Mouse (Mus musculus) neutrophil, adult 83 days (primary cell): ENCODE measurements around the gene Svs3a. TPM values are rescaled to one million over a fixed set of nuclear protein-coding genes. Genes with fewer than 3 reads are reported as not detected.

Experiments
- total RNA-seq, 2 experiments: library from RNA; stranded (reverse); gene quantifications; one replicate each; pipeline ENCODE4 v1.2.4; 2023

Svs3a gene
- not detected for total RNA-seq

DNA sequence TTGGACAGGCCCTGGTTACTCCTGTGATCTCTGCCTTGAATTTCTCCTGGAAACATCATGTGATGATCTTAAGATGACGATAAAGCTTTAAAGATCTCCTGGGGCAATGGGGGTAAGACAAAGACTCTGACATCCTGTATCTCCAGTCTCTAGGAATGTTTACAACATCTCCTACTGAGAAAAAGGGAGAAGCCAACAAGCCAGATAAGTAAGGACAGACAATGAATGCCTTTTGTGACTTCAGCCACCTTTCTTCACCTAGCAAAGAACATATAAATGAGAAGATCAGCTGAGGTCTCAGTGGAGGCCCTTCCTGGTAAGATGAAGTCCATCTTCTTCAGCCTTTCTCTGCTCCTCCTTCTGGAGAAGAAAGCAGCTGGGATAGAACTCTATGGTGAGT is at the start of gene Svs3a:
Svs3a (plus strand) TSS at position 301 of the 400 bp plus-strand sequence.

DNA sequence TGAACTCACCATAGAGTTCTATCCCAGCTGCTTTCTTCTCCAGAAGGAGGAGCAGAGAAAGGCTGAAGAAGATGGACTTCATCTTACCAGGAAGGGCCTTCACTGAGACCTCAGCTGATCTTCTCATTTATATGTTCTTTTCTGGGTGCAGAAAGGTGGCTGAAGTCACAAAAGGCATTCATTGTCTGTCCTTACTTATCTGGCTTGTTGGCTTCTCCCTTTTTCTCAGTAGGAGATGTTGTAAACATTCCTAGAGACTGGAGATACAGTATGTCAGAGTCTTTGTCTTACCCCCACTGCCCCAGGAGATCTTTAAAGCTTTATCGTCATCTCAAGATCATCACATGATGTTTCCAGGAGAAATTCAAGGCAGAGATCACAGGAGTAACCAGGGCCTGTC is 32.5 kb upstream of the Svs3a start, which contains the start of gene Svs3b:
Svs3b (minus strand) TSS at position 101 of the 400 bp plus-strand sequence.

DNA sequence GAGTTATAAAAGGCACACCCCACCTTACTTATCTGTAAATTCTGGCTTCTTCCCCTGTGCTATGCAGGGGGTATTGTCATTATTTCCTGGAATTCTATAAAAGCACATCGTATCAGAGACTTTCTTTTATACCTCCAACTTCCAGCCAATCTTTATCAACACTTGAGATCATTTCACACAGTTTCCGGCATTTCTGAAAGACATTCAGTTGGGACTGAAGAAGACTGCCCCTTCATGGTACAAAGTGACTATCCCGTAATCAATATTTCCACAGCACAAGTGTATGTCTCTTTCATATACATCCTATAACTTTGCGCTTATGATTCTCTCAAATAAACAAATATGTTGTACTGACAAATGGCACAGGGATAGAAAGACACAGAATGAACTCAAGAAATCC is 10.7 kb upstream of the Svs3a start, which contains the start of gene Svs4:
Svs4 (minus strand) TSS at position 101 of the 400 bp plus-strand sequence.

DNA sequence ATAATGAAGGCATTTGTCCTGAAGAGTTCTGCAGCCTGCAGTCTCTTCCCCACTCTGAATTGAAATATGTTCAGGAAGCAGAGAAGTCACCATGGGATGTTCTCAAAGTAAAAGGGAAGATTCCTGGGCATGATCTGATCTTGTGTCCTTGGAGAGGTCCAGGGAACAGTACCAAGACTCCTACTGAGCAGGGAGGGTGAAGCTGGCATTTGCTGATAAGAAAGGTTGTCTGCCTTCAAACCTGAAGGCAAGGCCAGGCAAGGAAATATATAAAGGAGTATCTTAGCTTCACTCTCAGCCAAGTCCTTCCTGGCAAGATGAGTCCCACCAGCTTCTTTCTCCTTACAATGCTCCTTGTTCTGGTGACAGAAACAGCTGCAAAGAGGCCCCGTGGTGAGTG is 27.4 kb downstream of the Svs3a start, which contains the start of gene Svs6:
Svs6 (plus strand) TSS at position 301 of the 400 bp plus-strand sequence.

DNA sequence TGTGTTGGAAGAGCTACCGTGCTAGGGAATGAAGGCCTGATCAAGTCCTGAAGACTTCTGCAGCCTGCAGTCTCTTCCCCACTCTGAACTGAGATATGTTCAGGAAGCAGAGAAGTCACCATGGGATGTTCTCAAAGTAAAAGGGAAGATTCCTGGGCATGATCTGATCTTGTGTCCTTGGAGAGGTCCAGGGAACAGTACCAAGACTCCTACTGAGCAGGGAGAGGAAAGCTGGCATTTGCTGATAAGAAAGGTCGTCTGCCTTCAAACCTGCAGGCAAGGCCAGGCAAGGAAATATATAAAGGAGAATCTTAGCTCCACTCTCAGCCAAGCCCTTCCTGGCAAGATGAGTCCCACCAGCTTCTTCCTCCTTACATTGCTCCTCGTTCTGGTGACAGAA is 43.4 kb downstream of the Svs3a start, which contains the start of gene Svs5:
Svs5 (plus strand) TSS at position 301 of the 400 bp plus-strand sequence.

Other genes starting within 250 kb of the Svs3a start
- gene Stk4, start 218.9 kb upstream of the Svs3a start, total RNA-seq: 100 to 1,000 TPM; 149 to 157 TPM
- 10 to 100 TPM; 40.4 to 47.2 TPM for gene Tomm34, start 218.1 kb upstream of the Svs3a start, total RNA-seq
- not detected for gene Kcns1, start 118.2 kb upstream of the Svs3a start, total RNA-seq
- not detected for gene Wfdc5, start 106.5 kb upstream of the Svs3a start, total RNA-seq
- gene Wfdc12, start 98.7 kb upstream of the Svs3a start, total RNA-seq: not detected
- not detected for gene Wfdc15a, start 89.1 kb upstream of the Svs3a start, total RNA-seq
- not detected for gene Wfdc15b, start 67.6 kb upstream of the Svs3a start, total RNA-seq
- gene Svs2, start 50.8 kb upstream of the Svs3a start, total RNA-seq: not detected
- not detected for gene Svs3b, start 32.6 kb upstream of the Svs3a start, total RNA-seq
- not detected for gene Svs4, start 10.8 kb upstream of the Svs3a start, total RNA-seq
- gene Svs6, start 27.5 kb downstream of the Svs3a start, total RNA-seq: not detected
- not detected for gene Svs5, start 43.5 kb downstream of the Svs3a start, total RNA-seq
- 100 to 1,000 TPM; 492 to 509 TPM for gene Slpi, start 99.8 kb downstream of the Svs3a start, total RNA-seq
- not detected for gene Rbpjl, start 113.9 kb downstream of the Svs3a start, total RNA-seq
- gene Matn4, start 115.9 kb downstream of the Svs3a start, total RNA-seq: not detected
- gene Sdc4, start 154.6 kb downstream of the Svs3a start, total RNA-seq: 1 to 10 TPM; 1.3 to 1.4 TPM
- gene Sys1, start 167.7 kb downstream of the Svs3a start, total RNA-seq: 10 to 100 TPM; 26.3 to 27.8 TPM
- gene Gm20458, start 171.7 kb downstream of the Svs3a start, total RNA-seq: 1 to 10 TPM in 1 of 2 experiments, not detected in 1; 1.7 TPM
- gene Trp53tg5, start 184.5 kb downstream of the Svs3a start, total RNA-seq: not detected
- gene Dbndd2, start 196.8 kb downstream of the Svs3a start, total RNA-seq: 1 to 10 TPM; 2.1 to 2.7 TPM
- gene Pigt, start 208.3 kb downstream of the Svs3a start, total RNA-seq: 10 to 100 TPM; 51.9 to 55.3 TPM